Mouse (Mus musculus): ENCODE data around the gene Cyfip2.
"Not testable (repeated sequence)": the region's sequence is repeated elsewhere in the genome, so short reads cannot be mapped to it uniquely, and the experiment has no call there.

The Cyfip2 gene

DNA sequence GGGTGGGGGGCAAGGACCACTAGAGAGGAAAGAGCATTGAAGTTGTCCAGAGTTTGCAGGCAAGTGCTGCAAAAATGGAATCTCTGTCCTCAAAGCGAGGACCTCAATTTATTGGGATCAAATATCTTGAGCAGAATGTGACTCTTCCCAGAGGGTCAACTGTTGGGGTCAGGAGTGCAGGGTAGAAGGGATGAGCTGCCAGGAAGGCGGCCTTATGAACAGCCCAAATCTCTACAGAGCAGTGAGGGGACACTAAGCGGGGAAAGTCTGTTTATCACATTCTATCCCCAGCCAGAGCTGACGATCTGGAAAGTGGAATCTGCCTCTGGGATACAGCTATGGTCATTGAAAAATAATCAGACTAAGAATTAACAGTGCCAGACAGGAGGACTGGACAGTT, 118.5 kb downstream of the Cyfip2 start:
- no peak for DNase-seq (ENCODE audit: low read depth, low spot score)

DNA sequence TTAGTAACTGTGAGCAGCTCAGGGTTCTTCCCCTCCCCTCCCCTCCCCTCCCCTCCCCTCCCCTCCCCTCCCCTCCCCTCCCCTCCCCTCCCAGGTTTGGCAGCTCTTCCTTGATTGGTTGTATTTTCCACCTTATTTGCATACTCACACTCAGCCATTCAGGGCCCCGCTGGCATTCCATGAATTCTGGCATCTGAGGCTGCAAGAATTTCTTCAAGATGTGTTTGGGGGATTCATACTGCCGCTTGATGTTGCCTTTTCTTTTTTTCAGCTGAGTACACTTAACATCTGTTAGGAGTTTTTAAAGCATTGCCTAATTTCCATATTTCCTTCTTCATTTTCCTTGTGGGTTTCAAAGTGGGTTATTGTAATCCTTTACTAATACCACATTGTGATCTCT, 124.4 kb downstream of the Cyfip2 start:
- DNase-seq (ENCODE audit: low read depth, low spot score): no peak

GRCm38 (mm10) chr11:46185486-46185885, 127.2 kb downstream of the Cyfip2 start:
- DNase-seq (ENCODE audit: low read depth, low spot score): no peak

DNA sequence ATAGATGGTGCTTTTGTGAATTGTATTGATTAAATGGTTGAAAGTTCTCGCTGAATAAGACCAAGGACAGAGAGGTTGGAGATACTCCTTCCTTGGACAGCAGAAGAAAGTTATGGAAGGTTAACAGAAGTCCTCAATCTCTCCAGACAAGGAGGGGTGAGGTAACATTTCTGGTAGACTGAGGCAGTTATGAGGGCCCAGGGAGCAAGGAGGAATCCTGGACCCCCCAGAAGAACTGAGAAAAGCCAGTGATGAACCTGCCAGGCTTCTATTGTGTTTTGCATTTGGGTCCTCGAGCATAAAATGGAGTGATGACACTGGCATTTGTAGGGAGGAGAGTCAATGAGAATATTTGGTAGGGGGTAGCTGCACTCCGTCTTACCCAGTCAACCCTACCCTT, 127.7 kb downstream of the Cyfip2 start:
- no peak for DNase-seq (ENCODE audit: low read depth, low spot score)

DNA sequence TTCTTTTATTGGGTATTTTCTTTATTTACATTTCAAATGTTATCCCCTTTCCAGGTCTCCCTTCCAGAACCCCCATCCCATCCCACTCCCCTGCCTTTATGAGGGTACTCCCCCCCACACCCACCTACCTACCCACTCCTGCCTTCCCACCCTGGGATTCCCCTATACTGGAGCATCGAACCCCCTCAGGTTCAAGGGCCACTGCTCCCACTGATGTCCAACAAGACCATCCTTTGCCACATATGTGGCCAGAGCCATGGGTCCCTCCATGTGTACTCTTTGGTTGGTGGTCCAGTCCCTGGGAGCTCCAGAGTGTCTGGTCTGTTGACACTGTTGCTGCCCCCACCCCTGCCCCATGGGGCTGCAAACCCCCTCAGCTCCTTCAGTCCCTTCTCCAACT, 130.6 kb downstream of the Cyfip2 start:
- DNase-seq (ENCODE audit: low read depth, low spot score): not testable (repeated sequence)

DNA sequence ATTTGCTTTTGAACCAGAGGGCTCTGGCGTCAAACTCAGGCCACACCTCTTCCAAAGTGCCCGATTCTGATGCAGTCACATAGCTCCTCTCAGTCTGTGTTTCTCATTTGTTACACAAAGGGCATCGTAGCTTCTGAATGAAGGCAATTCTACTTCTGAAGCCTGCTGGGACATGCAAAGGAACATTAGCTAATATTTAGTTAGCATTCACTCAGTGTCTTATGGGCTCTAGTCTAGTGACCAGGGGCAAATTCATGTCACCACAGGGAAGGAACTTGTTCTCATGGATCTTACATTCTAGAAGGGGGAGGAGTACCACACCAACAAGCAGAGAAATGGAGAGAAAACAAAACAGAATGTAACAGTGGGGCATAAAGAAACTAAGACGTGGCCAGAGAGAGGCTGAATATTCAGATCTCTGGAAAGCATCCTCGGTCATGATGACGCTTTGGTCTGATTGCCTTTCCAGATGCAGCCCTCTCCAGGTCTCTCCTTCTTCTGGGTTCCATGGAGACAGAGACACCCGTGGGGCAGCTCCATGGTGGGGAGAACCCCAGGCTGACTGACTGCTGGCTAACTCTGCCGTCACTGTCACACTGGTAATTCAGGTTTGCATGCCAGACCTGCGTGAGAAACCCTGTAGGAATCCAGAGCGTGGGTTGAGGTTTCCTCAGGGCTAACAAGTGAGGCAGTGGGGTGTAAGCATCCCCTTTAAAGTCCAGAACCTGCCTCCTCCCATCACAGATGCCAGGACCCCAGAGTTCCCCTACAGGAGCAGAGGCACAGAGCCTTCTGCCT, 135.2 kb downstream of the Cyfip2 start:
- no peak for DNase-seq (ENCODE audit: low read depth, low spot score)

DNA sequence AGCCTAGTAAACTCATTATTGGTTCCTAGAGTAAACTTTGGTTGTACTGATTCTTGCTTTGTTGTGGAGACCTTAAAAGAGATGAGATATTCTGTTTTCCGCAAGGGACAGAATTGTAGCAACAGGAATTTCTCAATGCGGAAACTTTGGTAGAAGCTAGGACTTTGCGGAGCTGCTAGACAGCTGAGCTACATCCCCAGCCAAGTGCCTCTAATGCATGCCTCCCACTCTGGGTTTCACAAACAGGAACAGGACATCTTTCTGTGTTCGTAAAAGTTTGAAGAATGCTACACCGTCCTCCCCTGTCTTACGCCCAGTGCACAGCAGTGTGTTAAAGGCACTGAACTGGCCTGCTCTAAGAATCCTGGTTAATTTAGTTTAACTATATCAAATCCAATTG, 136.5 kb downstream of the Cyfip2 start:
- DNase-seq (ENCODE audit: low read depth, low spot score): no peak

DNA sequence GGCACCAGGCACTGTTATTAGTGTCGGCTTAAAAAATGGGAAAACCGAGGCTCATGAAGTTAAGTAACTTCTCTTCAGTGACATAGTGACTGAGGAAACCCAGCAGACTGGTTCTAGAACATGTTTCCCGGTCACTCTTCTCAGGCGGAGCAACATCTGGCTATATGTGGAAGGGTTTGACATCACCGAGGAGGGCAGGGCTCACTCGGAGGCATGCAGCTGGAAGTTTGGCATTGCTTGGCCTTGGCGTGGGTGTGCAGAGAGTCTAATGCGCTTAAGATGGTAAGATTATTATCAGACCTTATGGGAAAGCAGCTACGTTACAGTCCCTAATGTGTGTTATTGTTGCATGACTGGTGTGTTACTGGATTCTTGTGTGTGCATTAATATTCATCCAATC, 140.5 kb downstream of the Cyfip2 start:
- no peak for DNase-seq (ENCODE audit: low read depth, low spot score)

DNA sequence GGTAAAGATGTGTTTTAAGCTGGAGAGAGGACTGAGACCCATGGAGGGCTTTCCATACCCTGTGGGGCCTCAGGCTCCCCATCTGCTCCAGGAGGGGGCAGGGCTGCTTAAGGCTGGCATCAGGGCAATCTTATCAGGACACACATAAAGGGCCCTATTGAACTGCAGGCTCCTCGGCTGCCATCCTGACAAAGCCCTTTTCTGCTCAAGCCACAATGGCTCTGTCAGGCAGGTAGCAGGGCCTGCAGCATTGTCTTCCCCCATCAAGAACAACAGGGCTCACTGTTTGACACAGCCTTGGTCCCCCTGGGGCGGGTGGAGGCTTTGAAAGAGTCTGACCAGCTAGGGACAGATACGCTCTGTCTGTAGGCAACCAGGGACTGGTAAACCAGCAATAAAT, 142.8 kb downstream of the Cyfip2 start:
- DNase-seq (ENCODE audit: low read depth, low spot score): no peak

DNA sequence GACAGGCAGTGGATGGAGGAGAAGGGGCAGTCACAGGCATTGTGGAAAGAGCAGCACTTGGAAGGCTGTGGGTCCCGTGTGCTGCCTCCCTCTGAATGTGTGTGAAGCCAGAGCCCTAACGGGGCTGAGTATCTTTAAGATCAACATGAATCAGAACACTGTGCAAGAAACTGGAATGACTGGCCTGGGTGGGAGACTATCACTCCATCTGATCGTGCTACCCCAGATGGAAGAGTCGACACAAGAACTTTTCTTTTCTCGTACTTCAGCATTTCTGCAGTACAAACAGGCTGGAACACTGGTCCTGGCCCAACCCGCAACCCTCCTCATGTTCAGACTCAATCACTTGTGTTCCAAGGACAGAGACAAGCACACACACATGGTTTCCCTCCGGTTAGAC, 144.2 kb downstream of the Cyfip2 start:
- no peak for DNase-seq (ENCODE audit: low read depth, low spot score)

- no peak for DNase-seq (ENCODE audit: low read depth, low spot score)
These were observed 146.6 kb downstream of the Cyfip2 start, which contains the start of gene Nipal4 for GRCm38 (mm10) chr11:46165866-46166585. Nipal4 (minus strand) TSS chr11:46166508.

DNA sequence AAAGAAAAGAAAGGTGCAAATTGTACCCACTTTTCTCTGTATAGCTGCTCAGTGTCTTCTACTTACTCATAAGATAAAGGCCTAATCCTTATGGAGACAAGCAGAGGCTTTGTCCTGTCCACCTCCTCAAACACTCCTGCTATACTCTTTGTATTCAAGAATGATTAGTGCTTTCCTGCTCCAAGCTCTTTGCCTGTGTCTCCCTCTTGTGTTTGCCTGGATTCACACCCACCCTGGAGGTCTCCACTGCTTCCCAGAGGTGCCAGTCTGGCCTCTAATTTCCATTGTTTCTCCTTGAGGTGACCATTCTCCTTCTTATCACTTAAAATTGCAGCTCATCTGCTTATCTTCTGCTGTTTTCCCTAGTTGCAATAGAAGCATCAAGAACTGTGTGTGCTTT, 155.2 kb downstream of the Cyfip2 start:
- DNase-seq (ENCODE audit: low read depth, low spot score): no peak

DNA sequence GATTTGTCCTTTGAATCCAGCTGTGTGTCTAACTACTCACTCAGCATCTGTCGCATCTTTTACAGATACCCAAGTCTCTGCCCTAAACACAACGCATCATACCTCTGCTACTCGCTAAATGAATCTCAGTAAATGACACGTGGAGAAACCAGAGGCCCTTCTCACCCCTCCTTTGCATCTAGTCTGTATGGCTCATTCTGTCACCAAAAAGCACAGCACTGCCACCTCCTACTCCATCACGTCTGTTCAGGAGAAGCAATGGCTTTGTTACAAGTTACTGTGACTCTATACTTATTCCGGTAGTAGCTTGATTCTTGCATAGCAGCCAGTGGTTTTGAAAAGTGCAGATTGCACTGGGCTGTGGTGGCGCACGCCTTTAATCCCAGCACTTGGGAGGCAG, 155.7 kb downstream of the Cyfip2 start:
- DNase-seq (ENCODE audit: low read depth, low spot score): no peak

- no peak for DNase-seq (ENCODE audit: low read depth, low spot score)
These were observed 166.0 kb downstream of the Cyfip2 start for GRCm38 (mm10) chr11:46146619-46147018.

DNA sequence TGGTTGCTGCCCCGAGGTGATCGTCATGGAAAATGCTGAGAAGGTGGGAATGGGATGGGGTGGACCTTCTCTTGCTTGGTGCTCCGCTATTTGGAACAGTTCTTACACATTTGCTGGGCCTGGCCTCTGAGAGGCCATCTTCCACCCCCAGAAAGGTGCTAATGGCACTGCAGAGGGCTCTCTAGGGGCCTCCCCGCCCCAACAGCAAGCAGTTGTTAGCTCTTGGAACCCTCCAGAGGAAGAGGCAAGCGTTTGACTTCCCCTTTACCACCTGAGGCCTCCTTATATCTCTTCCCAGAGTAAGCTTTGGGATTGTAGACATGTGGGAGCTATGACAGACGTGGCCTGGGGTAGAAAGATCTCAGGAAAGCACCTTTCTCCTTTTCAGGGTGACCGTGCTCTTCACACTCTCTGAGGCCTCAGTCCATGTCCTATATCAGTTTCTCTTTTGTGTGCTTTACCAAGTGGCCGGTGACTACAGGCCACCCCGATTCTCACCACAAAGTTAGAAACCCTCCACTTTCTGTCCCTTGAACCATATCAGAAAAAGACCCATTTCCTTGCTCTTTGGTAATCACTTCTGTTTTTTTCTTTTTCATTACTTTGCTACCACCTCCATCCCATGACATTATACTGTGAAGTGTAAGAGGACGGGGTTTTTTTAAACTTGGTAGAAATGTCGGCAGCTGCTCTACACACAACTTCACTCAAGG, 167.3 kb downstream of the Cyfip2 start:
- DNase-seq (ENCODE audit: low read depth, low spot score): no peak
